Mouse (Mus musculus): Measurements from ENCODE around the gene Kcnk3. TPM values are rescaled to one million over a fixed set of nuclear protein-coding genes. Genes with fewer than 3 reads are reported as not detected.

Gene Kcnk3
- polyA plus RNA-seq, 1 experiment from 2014 or later: 35.7 TPM

GRCm38 (mm10) chr5:30622841-30623185 lies 34.8 kb downstream of the Kcnk3 start:
- DNase-seq (ENCODE audit: low spot score) (no peak), ATAC-seq (no peak)
- Histone ChIP-seq H3K4me1 (ENCODE audit: insufficient read depth, low read depth, low read length) (peaks cover 11% of the 10 kb centered on the region; the same call in 1 of the 2 replicates), H3K4me2 (replicated peaks; ENCODE audit: low read depth, low read length) (peak overlapping the region; percentile 48), H3K4me3 (ENCODE audit: low read depth, low read length) (peak overlapping the region; percentile 21; the same call in 1 of the 2 replicates), H3K27ac (ENCODE audit: low read length) (no peak overlapping the region), H3K36me3 (ENCODE audit: insufficient read depth, low read length) (no peaks in the 10 kb centered on the region), H3K9me3 (ENCODE audit: low read length) (no peaks in the 10 kb centered on the region), H3K27me3 (replicated peaks; ENCODE audit: insufficient read depth, low read length) (peaks cover 13% of the 10 kb centered on the region; the same call in 1 of the 2 replicates), H3K9ac (replicated peaks; ENCODE audit: low read depth) (no peak overlapping the region)
- TF ChIP-seq EP300 (IDR thresholded peaks at IDR 0.05) (no peak), CTCF (IDR thresholded peaks at IDR 0.05) (no peak)
- WGBS: 22% methylated on average over 10 of the region's 10 CpGs

- Histone ChIP-seq H3K9me3 (ENCODE audit: low read length) (no peaks in the 10 kb centered on the region), H3K27ac (ENCODE audit: low read length) (no peak overlapping the region), H3K4me2 (replicated peaks; ENCODE audit: low read depth, low read length) (no peak overlapping the region), H3K4me3 (ENCODE audit: low read depth, low read length) (no peak overlapping the region), H3K27me3 (replicated peaks; ENCODE audit: insufficient read depth, low read length) (peaks cover 13% of the 10 kb centered on the region; the same call in 1 of the 2 replicates), H3K4me1 (ENCODE audit: insufficient read depth, low read depth, low read length) (peaks cover 7% of the 10 kb centered on the region; the same call in 1 of the 2 replicates), H3K36me3 (ENCODE audit: insufficient read depth, low read length) (no peaks in the 10 kb centered on the region), H3K9ac (replicated peaks; ENCODE audit: low read depth) (no peak overlapping the region)
- TF ChIP-seq CTCF (IDR thresholded peaks at IDR 0.05): no peak
- WGBS: 65% methylated on average over 2 of the region's 2 CpGs
- DNase-seq (ENCODE audit: low spot score) (no peak), ATAC-seq (no peak)
These were observed 35.4 kb downstream of the Kcnk3 start for GRCm38 (mm10) chr5:30623380-30623779.

GRCm38 (mm10) chr5:30624311-30624710 lies 36.3 kb downstream of the Kcnk3 start:
- H3K4me2 ChIP-seq (replicated peaks; ENCODE audit: low read depth, low read length): no peak overlapping the region
- H3K36me3 ChIP-seq (ENCODE audit: insufficient read depth, low read length): no peaks in the 10 kb centered on the region
- H3K9me3 ChIP-seq (ENCODE audit: low read length): no peaks in the 10 kb centered on the region
- ATAC-seq (no peak), DNase-seq (ENCODE audit: low spot score) (no peak)
- H3K4me1 ChIP-seq (ENCODE audit: insufficient read depth, low read depth, low read length): peaks cover 7% of the 10 kb centered on the region; the same call in 1 of the 2 replicates
- H3K27ac ChIP-seq (ENCODE audit: low read length): no peak overlapping the region
- H3K9ac ChIP-seq (replicated peaks; ENCODE audit: low read depth): no peak overlapping the region
- 33% methylated on average over 1 of the region's 1 CpGs for WGBS
- no peak for TF ChIP-seq CTCF (IDR thresholded peaks at IDR 0.05)
- TF ChIP-seq EP300 (IDR thresholded peaks at IDR 0.05): no peak
- no peak overlapping the region for H3K4me3 ChIP-seq (ENCODE audit: low read depth, low read length)
- H3K27me3 ChIP-seq (replicated peaks; ENCODE audit: insufficient read depth, low read length): peaks cover 13% of the 10 kb centered on the region; the same call in 1 of the 2 replicates

- DNase-seq (ENCODE audit: low spot score): peak; percentile 41
- Histone ChIP-seq H3K4me2 (replicated peaks; ENCODE audit: low read depth, low read length) (no peak overlapping the region), H3K27ac (ENCODE audit: low read length) (no peak overlapping the region), H3K9ac (replicated peaks; ENCODE audit: low read depth) (no peak overlapping the region), H3K4me1 (ENCODE audit: insufficient read depth, low read depth, low read length) (peaks cover 7% of the 10 kb centered on the region; the same call in 1 of the 2 replicates), H3K36me3 (ENCODE audit: insufficient read depth, low read length) (no peaks in the 10 kb centered on the region), H3K4me3 (ENCODE audit: low read depth, low read length) (no peak overlapping the region), H3K9me3 (ENCODE audit: low read length) (no peaks in the 10 kb centered on the region), H3K27me3 (replicated peaks; ENCODE audit: insufficient read depth, low read length) (peaks cover 13% of the 10 kb centered on the region; the same call in 1 of the 2 replicates)
- WGBS: 31% methylated on average over 4 of the region's 4 CpGs
- TF ChIP-seq EP300 (IDR thresholded peaks at IDR 0.05) (no peak), CTCF (IDR thresholded peaks at IDR 0.05) (no peak)
- peak; percentile 49 for ATAC-seq
These were observed 36.9 kb downstream of the Kcnk3 start for GRCm38 (mm10) chr5:30624908-30625307.

- H3K36me3 ChIP-seq (ENCODE audit: insufficient read depth, low read length): no peaks in the 10 kb centered on the region
- H3K4me1 ChIP-seq (ENCODE audit: insufficient read depth, low read depth, low read length): peaks cover 7% of the 10 kb centered on the region; the same call in 1 of the 2 replicates
- DNase-seq (ENCODE audit: low spot score): no peak
- H3K27ac ChIP-seq (ENCODE audit: low read length): no peak overlapping the region
- TF ChIP-seq CTCF (IDR thresholded peaks at IDR 0.05): no peak
- no peak for TF ChIP-seq EP300 (IDR thresholded peaks at IDR 0.05)
- H3K27me3 ChIP-seq (replicated peaks; ENCODE audit: insufficient read depth, low read length): peaks cover 13% of the 10 kb centered on the region; the same call in 1 of the 2 replicates
- H3K4me2 ChIP-seq (replicated peaks; ENCODE audit: low read depth, low read length): no peak overlapping the region
- H3K9ac ChIP-seq (replicated peaks; ENCODE audit: low read depth): no peak overlapping the region
- 42% methylated on average over 3 of the region's 3 CpGs for WGBS
- no peaks in the 10 kb centered on the region for H3K9me3 ChIP-seq (ENCODE audit: low read length)
- ATAC-seq: no peak
- H3K4me3 ChIP-seq (ENCODE audit: low read depth, low read length): no peak overlapping the region
These were observed 37.4 kb downstream of the Kcnk3 start for GRCm38 (mm10) chr5:30625379-30625778.

GRCm38 (mm10) chr5:30626331-30627105 lies 38.5 kb downstream of the Kcnk3 start:
- ATAC-seq: no peak
- WGBS: 81% methylated on average over 8 of the region's 8 CpGs

More at GRCm38 (mm10) chr5:30626331-30627105, 38.5 kb downstream of the Kcnk3 start:
- no peak overlapping the region for H3K9ac ChIP-seq (replicated peaks; ENCODE audit: low read depth)
- H3K4me3 ChIP-seq (ENCODE audit: low read depth, low read length): no peak overlapping the region
- H3K27ac ChIP-seq (ENCODE audit: low read length): no peak overlapping the region
- H3K36me3 ChIP-seq (ENCODE audit: insufficient read depth, low read length): no peaks in the 10 kb centered on the region
- no peaks in the 10 kb centered on the region for H3K9me3 ChIP-seq (ENCODE audit: low read length)
- peaks cover 12% of the 10 kb centered on the region; the same call in 1 of the 2 replicates for H3K27me3 ChIP-seq (replicated peaks; ENCODE audit: insufficient read depth, low read length)
- H3K4me1 ChIP-seq (ENCODE audit: insufficient read depth, low read depth, low read length): peaks cover 7% of the 10 kb centered on the region; the same call in 1 of the 2 replicates
- H3K4me2 ChIP-seq (replicated peaks; ENCODE audit: low read depth, low read length): no peak overlapping the region
- TF ChIP-seq EP300 (IDR thresholded peaks at IDR 0.05) (no peak), CTCF (IDR thresholded peaks at IDR 0.05) (no peak)
- DNase-seq (ENCODE audit: low spot score): no peak

Data from lung, postnatal 0 days (tissue).